Mouse (Mus musculus) midbrain, embryonic 13.5 days (tissue): ENCODE results near the gene Cant1. TPM values are rescaled to one million over a fixed set of nuclear protein-coding genes. Genes with fewer than 3 reads are reported as not detected.
"Not testable (repeated sequence)": the region's sequence is repeated elsewhere in the genome, so short reads cannot be mapped to it uniquely, and the experiment has no call there.

Experiments used
- ATAC-seq: fragments of 200-750 bp; cut with Nextera tagmentation; 2 replicates; pipeline ENCODE4 v1.8.0; 2017; ENCODE audit warnings: mild to moderate bottlenecking, moderate TSS enrichment, moderate library complexity
- H3K27ac ChIP-seq: fragments of 300-500 bp; sonication (generic); 2 replicates; pipeline ENCODE4 v1.5.1; 2015; ENCODE audit warnings: inconsistent platforms, mild to moderate bottlenecking, moderate library complexity
- H3K27me3 ChIP-seq: fragments of 300-500 bp; sonication (generic); 2 replicates; pipeline ENCODE4 v1.6.1; 2015; ENCODE audit warnings: mild to moderate bottlenecking, inconsistent platforms
- H3K36me3 ChIP-seq: fragments of 300-500 bp; sonication (generic); 2 replicates; pipeline ENCODE4 v1.6.1; 2015; ENCODE audit warnings: mild to moderate bottlenecking, inconsistent platforms
- H3K4me1 ChIP-seq: fragments of 300-500 bp; sonication (generic); replicated peaks from 2 replicates; pipeline ENCODE4 v1.6.1; 2015; ENCODE audit warnings: inconsistent platforms
- H3K4me2 ChIP-seq: fragments of 300-500 bp; sonication (generic); replicated peaks from 2 replicates; pipeline ENCODE4 v1.6.1; 2015; ENCODE audit warnings: moderate library complexity, mild to moderate bottlenecking, inconsistent platforms
- H3K4me3 ChIP-seq: fragments of 300-500 bp; sonication (generic); replicated peaks from 2 replicates; pipeline ENCODE4 v1.5.1; 2015; ENCODE audit warnings: mild to moderate bottlenecking, inconsistent platforms
- H3K9ac ChIP-seq: fragments of 300-500 bp; sonication (generic); replicated peaks from 2 replicates; pipeline ENCODE4 v1.6.1; 2015; ENCODE audit warnings: mild to moderate bottlenecking, inconsistent platforms
- H3K9me3 ChIP-seq: fragments of 300-500 bp; sonication (generic); 2 replicates; pipeline ENCODE4 v1.6.1; 2016; ENCODE audit warnings: mild to moderate bottlenecking, inconsistent platforms
- WGBS: fragments of 180-500 bp; shearing (Covaris S2); methylation state at CpG from one replicate; pipeline ENCODE4 v1.1.7; 2015; 5-methylcytosine and 5-hydroxymethylcytosine counted together
- polyA plus RNA-seq: library from polyadenylated mRNA; unstranded; fragments of >200 nt; fragmentation: Nextera tagmentation; extraction: Ambion mirVana; gene quantifications from 2 replicates; pipeline ENCODE4 v1.2.1, GENCODE M21; 2015

The Cant1 gene
- polyA plus RNA-seq, 1 experiment from 2014 or later: 26.0 TPM

DNA sequence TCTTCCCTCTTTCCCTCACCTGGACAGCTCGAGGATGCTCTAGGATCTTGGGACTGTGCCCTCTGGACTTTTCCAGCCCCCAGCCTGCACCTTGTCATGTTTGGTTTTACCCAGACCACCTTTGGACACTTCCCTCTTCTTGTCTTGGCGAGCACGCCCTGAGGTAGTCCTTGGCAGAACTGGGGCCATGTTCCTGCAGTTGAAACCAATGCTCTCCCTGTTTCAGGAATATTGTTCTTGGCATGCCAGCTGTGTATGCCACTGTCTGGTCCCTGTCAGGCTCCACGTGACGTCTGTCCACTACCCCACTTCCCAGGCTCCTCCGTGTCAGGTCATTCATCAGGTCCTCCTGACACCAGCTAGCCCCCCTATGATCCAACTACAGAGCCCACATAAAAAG is 40.2 kb downstream of the Cant1 start:
- Histone ChIP-seq H3K9me3 (no peaks in the 10 kb centered on the region), H3K4me1 (peaks cover 6% of the 10 kb centered on the region), H3K9ac (no peak overlapping the region), H3K36me3 (no peaks in the 10 kb centered on the region), H3K4me2 (no peak overlapping the region), H3K4me3 (no peak overlapping the region), H3K27ac (no peak overlapping the region), H3K27me3 (no peaks in the 10 kb centered on the region)
- WGBS: 85% methylated on average over 6 of the region's 6 CpGs
- no peak for ATAC-seq

DNA sequence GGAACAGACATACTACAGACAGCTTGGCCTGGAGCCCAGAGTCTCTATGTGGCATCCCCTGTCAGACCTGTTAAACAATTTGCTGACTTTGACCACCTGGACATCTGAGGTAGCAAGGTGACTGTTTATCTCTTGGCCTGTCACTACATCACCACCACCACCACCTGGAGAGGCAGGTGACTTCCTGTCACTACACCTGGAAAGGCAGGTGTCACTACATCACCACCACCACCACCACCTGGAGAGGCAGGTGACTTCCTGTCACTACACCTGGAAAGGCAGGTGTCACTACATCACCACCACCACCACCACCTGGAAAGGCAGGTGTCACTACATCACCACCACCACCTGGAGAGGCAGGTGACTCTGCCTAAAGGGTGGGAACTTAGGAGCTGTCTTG is 42.6 kb downstream of the Cant1 start:
- not testable (repeated sequence) for H3K4me2 ChIP-seq, H3K27me3 ChIP-seq, ATAC-seq, H3K9me3 ChIP-seq, H3K36me3 ChIP-seq, H3K4me1 ChIP-seq, H3K4me3 ChIP-seq, H3K9ac ChIP-seq, H3K27ac ChIP-seq

DNA sequence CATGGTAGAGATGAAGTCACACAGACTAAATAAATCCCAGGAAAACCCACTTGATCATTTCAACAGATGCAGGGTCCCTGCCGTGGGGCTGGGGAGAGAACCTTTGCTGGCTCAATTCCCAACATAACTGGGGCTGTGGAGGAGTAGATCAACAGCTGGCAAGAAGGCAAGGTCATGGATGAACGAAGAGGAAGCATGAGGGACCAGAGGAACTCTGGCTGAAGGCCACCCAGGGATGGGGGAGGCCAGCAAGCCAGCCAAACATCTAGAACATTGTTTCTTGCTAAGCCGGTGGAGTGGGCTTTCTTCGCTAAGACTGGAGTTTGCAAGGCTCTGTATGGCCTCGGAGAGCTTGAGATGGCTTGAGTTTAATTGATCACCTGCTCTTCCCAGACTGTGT is 43.0 kb downstream of the Cant1 start:
- H3K9ac ChIP-seq: no peak overlapping the region
- H3K27me3 ChIP-seq: no peaks in the 10 kb centered on the region
- H3K36me3 ChIP-seq: no peaks in the 10 kb centered on the region
- no peak overlapping the region for H3K4me3 ChIP-seq
- H3K4me2 ChIP-seq: no peak overlapping the region
- 92% methylated on average over 5 of the region's 5 CpGs for WGBS
- no peak overlapping the region for H3K27ac ChIP-seq
- peaks cover 6% of the 10 kb centered on the region for H3K4me1 ChIP-seq
- no peaks in the 10 kb centered on the region for H3K9me3 ChIP-seq
- no peak for ATAC-seq

- no peak overlapping the region for H3K27ac ChIP-seq
- no peaks in the 10 kb centered on the region for H3K36me3 ChIP-seq
- no peaks in the 10 kb centered on the region for H3K9me3 ChIP-seq
- peaks cover 6% of the 10 kb centered on the region for H3K4me1 ChIP-seq
- no peak overlapping the region for H3K9ac ChIP-seq
- no peak overlapping the region for H3K4me3 ChIP-seq
- H3K27me3 ChIP-seq: no peaks in the 10 kb centered on the region
- H3K4me2 ChIP-seq: no peak overlapping the region
- ATAC-seq: no peak
- WGBS: 88% methylated on average over 8 of the region's 8 CpGs
Observed at GRCm38 (mm10) chr11:118375461-118375860, 43.4 kb downstream of the Cant1 start.

DNA sequence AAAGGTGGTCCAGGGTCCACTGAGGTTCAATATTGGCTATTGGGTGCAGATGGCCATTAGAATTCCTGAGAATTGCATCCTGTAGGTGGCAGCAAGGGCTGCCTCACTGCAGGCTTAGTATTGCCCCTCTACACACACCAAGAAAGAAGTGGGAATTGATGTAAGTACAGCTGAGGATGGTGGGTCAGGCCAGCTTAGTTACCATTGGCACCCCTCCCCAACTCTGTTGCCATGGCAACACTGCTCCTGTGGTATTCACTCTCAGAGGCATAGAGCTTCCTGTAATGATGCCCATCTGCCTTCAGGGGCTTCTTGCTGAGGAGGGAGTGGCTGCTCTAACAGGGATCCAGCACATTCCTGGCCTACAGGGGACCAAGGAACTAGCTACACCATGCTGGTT is 43.9 kb downstream of the Cant1 start:
- Histone ChIP-seq H3K9me3 (no peaks in the 10 kb centered on the region), H3K36me3 (no peaks in the 10 kb centered on the region), H3K27ac (no peak overlapping the region), H3K4me2 (no peak overlapping the region), H3K9ac (no peak overlapping the region), H3K4me1 (peaks cover 6% of the 10 kb centered on the region), H3K27me3 (no peaks in the 10 kb centered on the region), H3K4me3 (no peak overlapping the region)
- ATAC-seq: no peak

DNA sequence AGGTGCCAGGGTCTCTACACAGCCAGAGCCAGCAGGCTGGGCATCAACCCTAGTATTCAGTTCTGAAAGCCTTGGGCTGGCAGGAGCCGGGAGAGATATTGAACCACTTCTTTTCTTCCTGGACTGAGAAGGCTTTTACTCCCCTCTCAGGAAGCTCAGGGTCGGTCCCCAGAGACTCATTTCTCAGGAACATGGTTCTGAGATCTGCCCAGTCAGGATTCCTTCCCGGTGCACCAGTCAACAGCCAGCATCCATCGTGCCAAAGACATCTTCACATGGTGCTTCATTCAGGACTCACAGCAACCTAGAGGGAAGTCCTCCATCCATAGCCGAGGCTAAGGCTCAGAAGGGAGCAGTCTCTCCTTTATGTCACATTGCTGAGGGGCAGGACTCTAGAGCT is 44.4 kb downstream of the Cant1 start:
- Histone ChIP-seq H3K27ac (no peak overlapping the region), H3K9ac (no peak overlapping the region), H3K4me1 (peaks cover 6% of the 10 kb centered on the region), H3K36me3 (no peaks in the 10 kb centered on the region), H3K27me3 (no peaks in the 10 kb centered on the region), H3K4me3 (no peak overlapping the region), H3K9me3 (no peaks in the 10 kb centered on the region), H3K4me2 (no peak overlapping the region)
- no peak for ATAC-seq
- WGBS: 67% methylated on average over 5 of the region's 5 CpGs

- Histone ChIP-seq H3K4me2 (no peak overlapping the region), H3K36me3 (no peaks in the 10 kb centered on the region), H3K4me3 (no peak overlapping the region), H3K9me3 (no peaks in the 10 kb centered on the region), H3K27me3 (no peaks in the 10 kb centered on the region), H3K9ac (no peak overlapping the region), H3K4me1 (peaks cover 6% of the 10 kb centered on the region), H3K27ac (no peak overlapping the region)
- no peak for ATAC-seq
- 56% methylated on average over 7 of the region's 7 CpGs for WGBS
Observed at GRCm38 (mm10) chr11:118372641-118373040, 46.2 kb downstream of the Cant1 start.

- H3K4me3 ChIP-seq: no peak overlapping the region
- H3K9me3 ChIP-seq: no peaks in the 10 kb centered on the region
- no peaks in the 10 kb centered on the region for H3K27me3 ChIP-seq
- H3K4me1 ChIP-seq: peaks cover 6% of the 10 kb centered on the region
- H3K36me3 ChIP-seq: no peaks in the 10 kb centered on the region
- no peak for ATAC-seq
- H3K27ac ChIP-seq: no peak overlapping the region
- H3K9ac ChIP-seq: no peak overlapping the region
- H3K4me2 ChIP-seq: no peak overlapping the region
- 90% methylated on average over 7 of the region's 7 CpGs for WGBS
Observed at GRCm38 (mm10) chr11:118371876-118372275, 47.0 kb downstream of the Cant1 start.

DNA sequence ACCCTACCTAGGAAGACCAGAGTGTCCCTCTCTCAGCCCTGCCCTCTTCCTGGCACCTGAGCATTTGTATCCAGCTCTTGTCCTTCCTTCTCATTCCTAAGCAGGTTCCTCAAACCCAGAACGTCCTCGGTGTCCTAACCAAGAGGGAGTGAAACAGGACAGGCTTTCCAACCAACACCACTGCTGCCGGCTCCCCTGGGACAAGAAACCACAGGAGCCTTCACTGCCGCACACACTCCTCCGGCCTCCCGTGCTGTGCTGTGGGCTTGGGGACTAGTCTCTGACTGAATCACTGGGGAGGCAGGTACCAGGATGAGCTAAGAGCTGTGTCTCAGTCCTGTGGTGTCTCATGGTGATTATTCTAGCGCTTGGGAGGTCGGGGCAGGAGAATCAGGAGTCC is 49.2 kb downstream of the Cant1 start:
- no peak for ATAC-seq
- H3K27me3 ChIP-seq: no peaks in the 10 kb centered on the region
- no peak overlapping the region for H3K27ac ChIP-seq
- H3K4me2 ChIP-seq: no peak overlapping the region
- no peaks in the 10 kb centered on the region for H3K9me3 ChIP-seq
- H3K4me3 ChIP-seq: no peak overlapping the region
- H3K9ac ChIP-seq: no peak overlapping the region
- no peaks in the 10 kb centered on the region for H3K4me1 ChIP-seq
- no peaks in the 10 kb centered on the region for H3K36me3 ChIP-seq
- 83% methylated on average over 8 of the region's 8 CpGs for WGBS

- H3K9me3 ChIP-seq: no peaks in the 10 kb centered on the region
- no peaks in the 10 kb centered on the region for H3K36me3 ChIP-seq
- H3K4me1 ChIP-seq: no peaks in the 10 kb centered on the region
- H3K4me2 ChIP-seq: no peak overlapping the region
- WGBS: 87% methylated on average over 5 of the region's 5 CpGs
- ATAC-seq: no peak
- H3K27ac ChIP-seq: no peak overlapping the region
- no peak overlapping the region for H3K9ac ChIP-seq
- no peak overlapping the region for H3K4me3 ChIP-seq
- H3K27me3 ChIP-seq: no peaks in the 10 kb centered on the region
Observed at GRCm38 (mm10) chr11:118369251-118369650, 49.6 kb downstream of the Cant1 start.

DNA sequence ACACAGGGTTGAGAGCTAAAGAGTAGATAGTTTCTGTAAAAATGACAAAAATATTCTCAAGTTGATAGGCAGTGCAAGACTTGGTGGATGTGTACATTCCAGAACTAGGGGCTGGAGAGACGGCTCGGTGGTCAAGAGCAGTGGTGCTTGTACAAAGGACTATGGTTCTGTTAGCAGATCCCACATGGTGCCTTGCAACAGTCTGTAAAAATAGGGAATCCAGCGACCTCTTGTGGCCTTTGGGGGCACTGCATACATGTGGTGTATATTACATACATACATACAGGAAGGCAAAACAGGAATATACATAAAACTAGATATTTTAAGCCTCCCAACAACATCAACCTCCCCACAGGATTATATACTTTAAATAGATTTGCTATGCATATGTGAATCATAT is 50.6 kb downstream of the Cant1 start:
- Histone ChIP-seq H3K9me3 (no peaks in the 10 kb centered on the region), H3K36me3 (no peaks in the 10 kb centered on the region), H3K9ac (no peak overlapping the region), H3K4me1 (peaks cover 2% of the 10 kb centered on the region; the same call in 1 of the 2 replicates), H3K27ac (no peak overlapping the region), H3K4me3 (no peak overlapping the region), H3K27me3 (no peaks in the 10 kb centered on the region), H3K4me2 (no peak overlapping the region)
- WGBS: 64% methylated on average over 3 of the region's 3 CpGs
- no peak for ATAC-seq

DNA sequence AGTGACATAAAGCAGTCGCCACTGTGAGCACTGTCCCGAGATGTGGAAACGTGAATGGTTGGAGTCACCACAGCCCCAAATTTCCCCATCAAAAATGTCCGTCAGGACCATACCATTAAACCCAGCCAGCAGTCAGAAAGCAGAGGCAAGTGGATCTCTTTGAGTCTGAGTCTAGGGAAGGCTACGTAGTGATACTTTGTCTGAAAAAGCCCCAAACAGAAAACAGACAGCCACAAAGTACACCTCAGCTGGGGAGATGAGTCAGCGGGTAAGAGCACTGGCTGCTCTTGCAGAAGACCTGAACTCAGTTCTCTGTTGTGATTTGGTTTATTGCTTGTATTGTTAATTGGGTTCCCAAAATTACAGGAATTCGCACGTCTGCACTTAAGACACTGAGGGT is 52.3 kb downstream of the Cant1 start:
- H3K36me3 ChIP-seq: no peaks in the 10 kb centered on the region
- H3K27ac ChIP-seq: no peak overlapping the region
- H3K4me2 ChIP-seq: no peak overlapping the region
- no peak overlapping the region for H3K9ac ChIP-seq
- WGBS: 85% methylated on average over 8 of the region's 8 CpGs
- no peak overlapping the region for H3K4me3 ChIP-seq
- no peak for ATAC-seq
- H3K9me3 ChIP-seq: no peaks in the 10 kb centered on the region
- H3K4me1 ChIP-seq: peaks cover 11% of the 10 kb centered on the region
- no peaks in the 10 kb centered on the region for H3K27me3 ChIP-seq

DNA sequence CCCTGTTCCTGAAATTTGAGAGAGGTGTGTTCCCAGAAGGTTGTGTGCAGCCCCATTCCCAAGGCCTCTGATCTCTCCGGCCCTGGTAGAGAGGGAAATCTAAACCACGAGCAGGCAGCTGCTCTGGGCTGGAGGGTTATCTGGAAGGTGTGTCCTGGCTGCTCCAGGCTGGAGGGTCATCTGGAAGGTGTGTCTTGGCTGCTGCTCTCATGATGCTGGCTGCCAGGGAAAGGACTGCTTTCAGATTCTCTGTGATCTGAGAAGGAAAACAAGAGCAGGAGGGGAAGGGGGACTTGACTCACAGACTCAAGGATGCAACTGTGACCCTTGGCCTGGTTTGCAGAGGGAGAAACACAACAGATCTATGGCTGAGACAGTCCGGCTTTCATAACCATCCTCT is 52.8 kb downstream of the Cant1 start:
- no peaks in the 10 kb centered on the region for H3K9me3 ChIP-seq
- H3K4me2 ChIP-seq: no peak overlapping the region
- H3K36me3 ChIP-seq: no peaks in the 10 kb centered on the region
- ATAC-seq: no peak
- H3K9ac ChIP-seq: no peak overlapping the region
- H3K27me3 ChIP-seq: no peaks in the 10 kb centered on the region
- no peak overlapping the region for H3K27ac ChIP-seq
- no peak overlapping the region for H3K4me3 ChIP-seq
- 73% methylated on average over 3 of the region's 3 CpGs for WGBS
- peaks cover 11% of the 10 kb centered on the region for H3K4me1 ChIP-seq
